Mouse (Mus musculus) bone marrow, adult 2 months (tissue): ENCODE results near the gene Mtmr14.

Experiments
- CTCF ChIP-seq: fragments of 200-500 bp; IDR thresholded peaks from 2 replicates; pipeline ENCODE4 v1.5.1; 2011; ENCODE audit warnings: low read length, control low read depth; ENCODE audit not compliant: control insufficient read depth, insufficient read depth
- POLR2A ChIP-seq: fragments of 200-500 bp; IDR thresholded peaks from 2 replicates; pipeline ENCODE4 v1.6.1; 2011; ENCODE audit warnings: low read depth, mild to moderate bottlenecking, control low read depth, low read length, borderline replicate concordance; ENCODE audit not compliant: control insufficient read depth

DNA sequence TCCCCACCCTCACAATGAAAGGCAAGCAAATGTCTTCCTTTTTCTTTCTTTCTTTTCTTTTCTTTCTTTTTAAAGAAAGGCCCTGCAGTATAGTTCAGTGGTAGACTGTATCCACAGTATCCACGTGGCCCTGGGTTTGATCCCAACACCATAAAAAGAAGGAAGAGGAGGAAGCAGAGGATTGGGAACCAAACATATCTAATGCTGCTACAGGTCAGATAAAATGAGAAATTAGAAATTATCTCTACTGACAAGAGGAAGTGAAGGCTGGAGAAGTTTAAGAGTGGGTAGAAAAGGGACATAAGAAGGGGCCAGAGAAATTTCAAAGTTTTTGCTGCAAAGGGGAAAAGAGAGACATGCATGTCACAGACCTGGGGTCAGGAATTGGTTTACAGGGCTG is 48.7 kb downstream of the Mtmr14 start:
- TF ChIP-seq CTCF (no peak), POLR2A (no peak)
